Mouse (Mus musculus) adipose tissue, adult 10 weeks (tissue): ENCODE results near the gene Ccdc157. TPM values are rescaled to one million over a fixed set of nuclear protein-coding genes. Genes with fewer than 3 reads are reported as not detected.

Experiments
- polyA plus RNA-seq: library from polyadenylated mRNA; stranded (reverse); fragments of 350-450 nt; fragmentation: Illumina TruSeq; extraction: RNeasy Lipid Tissue Mini Kit (QIAGEN cat#74804); gene quantifications from one replicate; pipeline ENCODE4 v1.2.3, GENCODE M21; 2014; ENCODE audit warnings: low read depth, low replicate concordance

Ccdc157 gene
- 11.7 TPM for polyA plus RNA-seq

GRCm38 (mm10) chr11:4159808-4160708, at the start of gene Ccdc157, which contains the start of gene Sf3a1:
TSS of gene Ccdc157 (minus strand) at chr11:4160293.
TSS of gene Sf3a1 (plus strand) at chr11:4160350.

DNA sequence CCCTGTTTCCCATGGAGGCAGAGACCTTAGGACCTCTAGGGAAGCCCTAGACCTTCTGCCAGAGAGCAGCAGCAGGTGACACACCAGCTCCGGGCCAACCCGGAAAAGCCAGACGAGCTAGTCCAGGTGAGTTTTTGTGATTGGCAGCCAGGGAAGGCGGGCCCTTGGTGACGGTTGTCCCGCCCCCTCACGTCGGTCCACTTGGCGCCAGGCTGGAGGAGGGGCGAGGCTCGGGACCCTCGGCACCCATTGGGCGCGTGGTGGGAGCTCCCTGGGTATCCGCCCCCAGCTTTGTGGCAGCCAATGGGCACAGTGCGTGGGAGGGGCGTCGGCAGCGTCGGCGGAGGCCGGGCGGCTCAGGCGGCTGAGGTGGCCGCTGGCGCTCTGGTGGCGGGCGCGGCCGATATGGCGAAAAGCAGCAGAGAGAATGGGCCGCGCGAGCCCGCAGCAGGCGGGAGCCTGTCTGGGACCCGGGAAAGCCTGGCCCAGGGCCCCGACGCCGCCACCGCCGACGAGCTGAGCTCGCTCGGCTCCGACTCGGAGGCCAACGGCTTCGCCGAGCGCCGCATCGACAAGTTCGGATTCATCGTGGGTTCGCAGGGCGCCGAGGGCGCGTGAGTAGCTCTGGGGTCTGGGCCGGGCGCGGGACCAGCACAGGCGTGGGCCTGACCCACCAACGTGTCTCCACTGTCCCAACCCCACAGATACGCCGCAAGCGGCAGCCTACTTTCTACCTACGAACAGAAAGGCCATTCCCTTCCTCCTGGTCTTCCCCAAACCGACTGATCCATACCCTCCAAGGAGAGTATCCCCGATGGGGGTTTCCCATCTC, 26.6 kb upstream of the Ccdc157 start, which contains the start of gene Tbc1d10a:
Gene Tbc1d10a, plus strand, starts transcription at position 304 of the 832 bp plus-strand sequence.

DNA sequence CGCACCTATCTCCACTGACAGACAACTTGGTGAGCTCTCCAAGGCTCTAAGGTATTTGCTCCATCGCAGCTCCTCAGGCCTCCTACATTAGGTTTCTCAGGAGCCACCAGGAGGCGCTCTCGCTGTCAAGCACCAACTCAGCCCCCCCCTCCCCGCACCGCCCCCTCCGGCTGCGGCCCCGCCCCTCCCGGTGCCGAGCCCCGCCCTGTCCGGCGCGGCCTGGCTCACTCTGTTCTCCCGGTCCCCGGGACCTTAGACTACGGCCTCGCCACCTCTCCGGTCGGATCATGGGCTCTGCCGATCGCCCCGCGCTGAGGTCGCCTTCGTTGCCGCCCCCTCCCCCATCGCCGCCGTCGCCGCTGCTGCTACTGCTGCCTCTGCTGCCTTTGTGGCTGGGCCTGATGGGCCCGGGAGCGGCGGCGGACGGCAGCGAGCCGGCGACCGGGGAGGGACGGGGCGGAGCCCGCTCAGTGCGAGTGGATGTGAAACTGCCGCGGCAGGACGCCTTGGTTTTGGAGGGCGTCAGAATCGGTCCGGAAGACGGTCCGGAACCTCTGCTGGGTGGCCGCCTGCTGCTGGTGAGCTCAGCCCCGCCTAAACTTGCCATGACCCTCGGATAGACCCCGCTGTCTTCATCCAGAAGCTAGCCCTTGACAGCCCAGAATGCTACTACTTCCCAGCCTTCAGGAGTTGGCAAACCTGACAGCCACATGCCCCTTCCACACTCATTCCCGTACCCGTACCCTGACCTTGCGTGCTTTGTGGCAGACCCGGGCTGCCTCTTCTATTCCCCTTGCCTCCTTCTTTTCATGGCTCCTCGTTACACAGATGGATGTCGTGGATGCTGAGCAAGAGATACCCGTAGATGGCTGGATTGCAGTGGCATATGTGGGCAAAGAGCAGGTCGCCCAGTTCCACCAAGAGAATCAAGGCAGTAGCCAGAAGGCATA, 24.8 kb downstream of the Ccdc157 start, which contains the start of gene Rnf215:
Gene Rnf215, plus strand, starts transcription at position 217 of the 950 bp plus-strand sequence.

DNA sequence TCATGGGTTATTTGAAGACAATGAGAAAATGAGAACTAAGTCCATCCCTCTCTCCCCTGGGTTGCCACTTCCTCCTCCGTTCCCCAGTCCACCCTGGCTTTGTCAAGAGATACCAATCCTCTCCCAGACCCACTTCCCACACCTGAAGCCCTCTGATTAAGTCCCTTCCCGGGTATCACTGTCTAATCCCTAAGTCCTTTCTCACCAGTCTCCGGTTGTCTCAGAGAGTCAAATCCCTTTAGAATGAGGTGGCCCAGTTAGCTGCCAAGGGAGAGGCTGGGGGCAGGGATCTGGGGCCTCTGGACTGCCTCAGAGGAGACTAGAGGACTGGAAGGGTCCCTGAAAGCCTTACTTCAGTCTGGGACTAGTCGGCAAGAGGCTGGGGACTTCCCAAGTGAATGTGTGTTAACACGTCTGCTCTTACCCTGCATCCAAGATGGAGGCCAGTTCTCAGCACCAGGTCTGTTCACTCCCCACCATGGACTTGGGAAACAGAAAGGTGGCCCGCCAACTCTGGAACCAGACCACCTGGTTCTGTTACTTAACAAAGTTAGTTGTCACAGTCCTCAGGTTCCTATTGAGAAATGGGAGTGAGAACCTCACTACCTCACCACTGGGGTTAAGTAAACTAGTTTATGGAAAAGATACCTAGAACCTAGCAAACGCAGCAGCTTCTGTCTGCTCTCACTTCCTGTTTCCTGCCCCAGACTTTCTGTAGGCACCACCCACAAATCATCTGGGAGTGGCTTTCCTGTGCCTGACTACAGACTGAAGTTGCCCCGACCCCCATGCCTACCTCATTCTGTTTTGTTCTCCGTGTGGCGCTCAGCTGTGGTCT, 37.1 kb downstream of the Ccdc157 start, which contains the start of gene Sec14l2:
Gene Sec14l2, minus strand, starts transcription at position 674 of the 838 bp plus-strand sequence.

GRCm38 (mm10) chr11:4095171-4096053, 64.7 kb downstream of the Ccdc157 start, which contains the start of gene Mtfp1:
TSS of gene Mtfp1 (minus strand) at chr11:4095445.

Other genes starting within 250 kb of the Ccdc157 start
- 8.2 TPM for gene Slc35e4, start 245.6 kb downstream of the Ccdc157 start, polyA plus RNA-seq
- 96.0 TPM for gene Tcn2, start 228.1 kb downstream of the Ccdc157 start, polyA plus RNA-seq
- 32.2 TPM for gene Pes1, start 196.3 kb downstream of the Ccdc157 start, polyA plus RNA-seq
- not detected for gene 4930556J24Rik, start 183.5 kb downstream of the Ccdc157 start, polyA plus RNA-seq
- 0.57 TPM for gene Gal3st1, start 176.7 kb downstream of the Ccdc157 start, polyA plus RNA-seq
- 4.6 TPM for gene Sec14l4, start 128.8 kb downstream of the Ccdc157 start, polyA plus RNA-seq
- gene Sec14l3, start 95.5 kb downstream of the Ccdc157 start, polyA plus RNA-seq: 0.29 TPM
- gene Mtfp1, start 64.8 kb downstream of the Ccdc157 start, polyA plus RNA-seq: 7.8 TPM
- 18.2 TPM for gene Sec14l2, start 36.9 kb downstream of the Ccdc157 start, polyA plus RNA-seq
- gene Rnf215, start 25.1 kb downstream of the Ccdc157 start, polyA plus RNA-seq: 19.0 TPM
- 21.6 TPM for gene Sf3a1, start 57 bp upstream of the Ccdc157 start, polyA plus RNA-seq
- 28.6 TPM for gene Tbc1d10a, start 26.5 kb upstream of the Ccdc157 start, polyA plus RNA-seq
- 10.4 TPM for gene Castor1, start 57.9 kb upstream of the Ccdc157 start, polyA plus RNA-seq
- gene Osm, start 76.1 kb upstream of the Ccdc157 start, polyA plus RNA-seq: 0.30 TPM
- 2.0 TPM for gene Lif, start 97.3 kb upstream of the Ccdc157 start, polyA plus RNA-seq